Mouse (Mus musculus) forelimb bud, embryonic 11.5 days (tissue): Measurements from ENCODE around the gene Aox3.

Experiments
- DNase-seq: peaks from one replicate; pipeline ENCODE4 v3.0.0-alpha.2; 2012; ENCODE audit warnings: low read depth, low spot score

Gene Aox3

DNA sequence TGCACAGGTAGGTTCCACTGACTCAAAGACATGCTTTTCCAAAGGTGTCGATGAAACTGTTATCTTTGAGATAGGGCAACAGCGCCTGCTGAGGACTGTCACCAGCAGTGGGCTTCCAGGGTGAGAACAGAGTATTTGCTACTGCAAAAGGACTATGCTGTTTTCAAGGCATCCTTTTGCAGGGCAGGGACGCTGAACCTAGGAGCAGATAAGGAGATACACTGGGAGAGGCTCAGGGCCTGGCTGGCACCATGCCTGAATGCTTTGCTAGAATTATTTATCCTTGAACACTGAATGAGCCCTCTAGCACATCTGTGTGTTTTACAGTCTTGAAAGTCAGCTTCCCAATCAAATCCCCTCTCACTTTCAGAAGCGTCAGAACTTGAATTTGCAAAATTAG, 85.5 kb downstream of the Aox3 start:
- no peak for DNase-seq

DNA sequence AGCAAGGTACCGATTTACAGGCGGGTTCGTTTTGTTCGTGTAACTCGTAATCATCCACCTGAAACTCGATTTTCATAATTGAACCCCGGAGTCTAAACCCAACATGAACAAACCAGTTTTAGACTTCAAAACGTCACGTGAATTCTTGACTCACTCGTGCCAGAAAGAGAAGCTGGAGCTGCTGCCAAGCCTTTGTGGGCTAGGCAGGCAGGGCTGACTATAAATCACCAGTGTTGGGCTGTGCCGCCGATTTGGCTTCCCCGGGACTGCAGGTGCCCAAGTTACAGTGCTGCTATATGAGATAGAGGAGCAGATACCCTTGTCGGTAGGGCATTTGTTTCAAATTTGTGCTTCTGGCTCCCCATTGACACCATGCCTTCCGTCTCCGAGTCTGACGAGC, 97.3 kb downstream of the Aox3 start, which contains the start of gene Aox4:
Gene Aox4, plus strand, starts transcription at position 195 of the 400 bp plus-strand sequence.
- DNase-seq, result no peak

DNA sequence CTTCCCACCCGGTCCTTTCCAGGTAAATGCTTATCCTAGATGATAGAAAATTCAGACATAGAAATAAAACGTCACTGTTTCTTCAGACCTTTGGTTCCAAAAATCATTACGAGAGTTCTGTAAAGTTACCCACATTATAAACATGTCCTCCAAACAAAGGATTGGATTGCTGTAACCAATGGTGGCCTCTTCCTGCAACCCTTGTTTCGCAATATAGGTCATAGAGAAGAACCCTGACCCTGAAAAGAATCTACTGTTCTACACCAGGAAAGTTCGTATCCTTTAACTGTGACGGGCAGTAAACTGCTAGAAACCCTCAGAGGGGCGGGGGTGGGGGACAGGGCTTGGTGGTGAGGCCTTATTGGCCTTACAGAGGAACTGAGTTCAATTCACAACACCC, 99.9 kb downstream of the Aox3 start:
- no peak for DNase-seq

DNA sequence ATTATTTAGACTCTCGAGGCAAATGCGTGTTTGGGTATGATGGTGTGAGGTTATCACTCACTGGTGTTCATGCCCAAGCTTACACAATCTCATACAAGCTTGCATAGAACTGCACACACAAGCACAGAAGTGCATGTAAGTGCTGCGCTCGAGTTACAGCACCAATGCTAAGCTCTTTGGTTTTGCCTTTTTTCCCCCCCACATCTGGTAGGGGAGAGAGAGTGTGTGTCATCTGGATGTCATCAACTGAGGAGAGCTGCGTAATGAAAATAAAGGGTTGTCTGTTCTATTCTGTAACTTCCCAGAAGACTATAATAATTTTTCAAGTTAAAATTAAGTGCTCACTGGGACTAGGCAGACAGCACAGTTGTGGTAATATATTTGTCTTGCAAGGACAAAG, 100.9 kb downstream of the Aox3 start:
- peak; percentile 35 for DNase-seq

DNA sequence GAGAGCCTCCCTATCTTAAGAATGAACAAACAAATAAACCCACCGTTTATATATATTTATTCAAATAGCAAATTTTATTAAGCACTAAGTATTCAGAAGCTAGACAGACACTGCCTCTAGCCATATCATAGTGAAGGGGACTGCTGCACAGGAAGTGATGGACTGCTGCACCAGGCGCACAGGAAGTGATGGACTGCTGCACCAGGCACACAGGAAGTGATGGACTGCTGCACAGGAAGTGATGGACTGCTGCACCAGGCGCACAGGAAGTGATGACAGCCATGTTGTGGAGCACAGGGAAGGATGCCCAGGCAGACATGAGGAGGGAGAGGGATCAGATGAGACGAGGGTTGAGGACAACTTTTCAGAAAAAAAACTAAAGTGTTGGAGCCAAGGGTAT, 102.4 kb downstream of the Aox3 start:
- no peak for DNase-seq

DNA sequence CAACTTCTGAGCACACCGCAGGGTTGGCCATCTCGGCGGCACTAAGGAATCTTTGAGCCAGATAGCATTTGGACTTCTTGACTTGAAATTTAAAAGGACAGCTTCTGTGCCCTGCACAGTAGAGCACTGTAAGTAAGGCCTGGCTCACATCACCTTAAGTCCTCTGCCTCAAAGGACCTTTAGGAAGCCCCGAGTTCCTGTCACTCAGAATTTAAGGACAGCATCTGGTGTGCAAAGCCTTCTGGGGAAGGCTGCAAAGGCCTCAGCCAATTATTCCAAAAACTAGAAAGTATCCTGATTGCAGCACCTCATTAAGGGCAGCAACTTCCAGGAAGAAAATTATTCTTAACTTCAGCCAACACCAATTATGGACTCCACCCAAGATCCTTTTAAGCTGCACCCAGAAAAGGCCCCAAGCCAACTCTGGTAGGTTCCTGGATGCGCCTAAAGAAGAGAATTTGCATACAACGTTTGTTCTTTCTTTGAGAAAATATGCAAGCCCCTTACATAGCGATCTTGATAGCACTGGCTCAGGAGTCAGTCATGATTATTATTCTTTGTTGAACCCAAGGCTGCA, 103.1 kb downstream of the Aox3 start:
- DNase-seq, result no peak

DNA sequence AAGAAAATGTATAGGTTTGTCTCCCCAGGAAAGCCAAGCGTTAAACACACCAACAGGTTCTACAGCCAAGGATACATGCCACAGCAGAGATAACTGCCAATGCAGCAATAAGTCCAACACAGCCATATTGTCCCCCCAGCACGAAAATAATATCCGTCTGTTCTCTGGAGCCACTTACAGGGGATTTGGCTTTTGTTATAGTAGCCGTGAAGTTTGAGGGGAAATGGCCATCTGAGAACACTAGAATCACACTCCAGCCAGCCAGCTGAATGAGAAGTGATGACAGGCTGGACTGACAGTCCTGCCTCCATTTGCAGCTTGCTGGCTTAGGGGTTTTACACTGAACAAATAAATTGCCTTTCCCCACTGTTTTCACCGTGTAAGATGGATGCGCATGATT, 108.1 kb downstream of the Aox3 start:
- peak; percentile 19 for DNase-seq

DNA sequence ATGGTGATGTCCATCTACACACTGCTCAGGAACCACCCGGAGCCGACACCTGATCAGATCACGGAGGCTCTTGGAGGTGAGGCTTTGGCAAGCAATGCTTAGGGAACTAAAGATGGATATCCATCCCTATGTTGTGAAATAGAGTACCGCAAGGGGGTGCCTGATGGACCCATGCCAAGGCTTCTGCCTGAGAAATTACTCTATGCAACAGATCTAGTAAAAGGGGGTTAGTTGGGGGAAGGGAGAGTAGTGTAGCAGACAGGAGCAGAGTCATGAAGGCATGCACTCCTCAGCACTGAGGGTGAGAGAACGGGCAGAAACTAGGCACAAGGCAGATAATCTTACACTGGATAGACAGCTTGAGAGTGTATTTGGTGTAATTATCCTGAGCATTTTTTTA, 108.9 kb downstream of the Aox3 start:
- DNase-seq, result no peak

DNA sequence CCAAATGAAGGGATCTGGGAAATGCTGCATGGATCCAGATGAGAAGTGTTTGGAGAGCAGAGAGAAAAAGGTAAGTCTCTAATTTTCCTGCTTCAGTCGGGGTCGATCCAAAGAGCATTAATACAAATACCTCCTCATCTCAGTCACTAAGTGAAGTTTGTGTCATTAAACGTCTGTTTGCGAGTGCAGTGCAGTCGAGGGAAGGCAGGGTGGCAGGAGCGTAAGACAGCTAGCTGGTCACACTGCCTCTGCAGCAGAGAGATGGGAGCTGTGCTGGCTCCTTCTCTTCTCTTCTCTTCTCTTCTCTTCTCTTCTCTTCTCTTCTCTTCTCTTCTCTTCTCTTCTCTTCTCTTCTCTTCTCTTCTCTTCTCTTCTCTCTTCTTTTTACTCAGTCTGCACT, 115.2 kb downstream of the Aox3 start:
- DNase-seq, result no peak

DNA sequence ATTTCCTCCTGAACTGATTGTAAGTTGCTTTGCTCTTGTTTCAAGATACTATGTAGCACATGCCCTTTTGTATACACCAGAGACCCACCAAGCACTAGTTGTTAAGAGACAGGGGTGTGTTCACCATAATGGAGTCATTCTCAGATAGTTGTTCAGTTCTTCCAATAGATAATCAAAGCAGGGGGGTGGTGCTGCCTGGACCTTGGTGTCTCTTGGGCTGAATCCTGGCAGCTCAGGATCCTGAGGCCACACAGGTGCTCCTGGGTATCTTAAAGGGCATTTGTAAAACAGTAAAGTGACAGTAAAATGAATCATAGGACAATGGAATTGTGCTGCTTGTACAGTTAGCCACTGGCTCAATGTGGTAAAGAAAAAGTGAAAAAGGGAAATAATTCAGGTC, 116.0 kb downstream of the Aox3 start:
- DNase-seq, result no peak

DNA sequence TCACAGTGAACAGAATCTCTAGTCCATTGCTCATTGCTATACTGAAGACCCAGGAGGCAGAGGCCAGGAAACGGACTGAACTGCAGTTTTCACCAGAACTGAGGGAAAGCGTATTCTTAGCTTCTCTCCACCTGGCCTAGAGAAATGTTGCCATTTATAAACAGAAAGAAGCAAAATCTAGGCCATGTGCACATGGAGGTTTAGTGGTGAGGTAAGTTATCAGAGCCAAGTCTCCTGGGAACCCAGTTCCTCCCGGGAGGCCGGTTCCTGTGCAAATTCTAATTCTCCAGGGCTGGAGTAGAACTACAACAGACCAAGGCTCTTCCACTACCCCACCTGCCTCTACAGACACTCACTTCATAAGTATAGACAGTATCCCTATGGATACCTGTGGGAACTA, 116.8 kb downstream of the Aox3 start:
- no peak for DNase-seq

DNA sequence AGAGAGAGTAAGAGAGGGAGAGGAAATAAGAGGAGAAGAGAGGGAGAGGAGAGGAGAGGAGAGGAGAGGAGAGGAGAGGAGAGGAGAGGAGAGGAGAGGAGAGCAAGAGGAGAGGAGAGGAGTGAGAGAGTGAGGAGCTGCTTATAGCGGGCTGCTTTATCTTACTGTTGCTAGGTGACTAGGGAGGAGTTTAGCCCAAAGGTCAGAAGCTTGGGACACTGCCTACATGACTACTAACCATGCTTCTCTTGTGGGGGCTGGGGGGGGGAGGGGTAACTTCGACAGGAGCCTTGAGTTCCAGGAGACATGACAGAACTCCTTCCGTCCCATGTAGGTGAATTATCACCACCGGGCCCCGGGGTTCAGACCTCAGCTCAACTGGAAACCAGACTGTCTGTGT, 117.6 kb downstream of the Aox3 start:
- DNase-seq, result no peak

DNA sequence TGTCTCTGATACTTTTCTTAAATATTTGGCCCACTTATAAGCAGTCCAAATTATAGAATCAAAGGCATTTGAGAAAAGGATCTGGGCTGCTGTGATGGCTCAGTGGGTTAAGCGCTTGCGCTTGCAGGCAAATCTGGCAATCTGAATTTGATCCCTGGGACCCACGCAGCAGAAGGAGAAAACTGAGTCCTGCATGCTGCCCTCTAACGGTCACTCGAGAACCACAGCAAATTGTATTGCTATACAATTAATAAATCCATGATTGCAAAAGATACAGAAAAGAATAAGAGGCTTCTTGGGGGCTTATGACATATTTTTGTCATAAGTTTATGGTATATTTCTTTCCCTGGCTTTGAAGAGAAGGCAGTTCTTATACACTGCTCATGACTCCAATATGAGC, 122.5 kb downstream of the Aox3 start:
- no peak for DNase-seq

DNA sequence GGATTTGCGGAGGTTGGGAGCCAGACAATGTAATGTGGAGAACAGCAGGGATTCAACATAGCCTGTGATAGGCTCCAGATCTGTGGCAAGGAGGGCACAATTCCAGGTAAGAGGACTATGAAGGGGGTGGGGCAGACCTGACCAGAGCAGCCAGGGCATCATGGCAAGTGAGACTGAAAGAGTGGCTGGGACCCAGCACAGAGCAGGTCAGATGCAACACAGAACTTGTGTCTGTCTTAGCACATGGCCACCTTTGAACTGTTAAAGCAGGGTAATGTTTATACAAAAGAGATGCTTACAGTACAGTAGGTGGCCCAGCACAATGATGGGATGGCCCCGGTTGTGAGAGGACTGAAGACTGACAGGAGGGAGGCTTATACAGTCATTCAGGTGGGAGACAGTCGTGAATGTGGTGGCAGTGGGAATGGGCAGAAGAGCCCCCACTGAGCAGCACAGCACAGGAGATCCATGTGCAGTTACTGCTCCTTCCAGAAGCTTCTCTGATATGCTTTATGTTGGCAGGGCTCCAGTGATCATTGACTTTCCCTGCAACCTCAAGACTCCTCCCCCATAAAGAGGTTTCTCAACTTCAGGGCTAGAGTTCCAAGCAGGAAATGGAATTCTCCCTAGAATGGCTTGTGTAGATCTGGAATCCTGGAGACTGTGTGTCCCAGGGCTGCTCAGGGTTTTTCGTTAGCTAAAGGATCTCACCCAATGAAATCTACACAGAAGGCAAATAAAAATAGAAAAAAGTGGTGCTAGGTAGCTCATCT, 124.8 kb downstream of the Aox3 start:
- no peak for DNase-seq

DNA sequence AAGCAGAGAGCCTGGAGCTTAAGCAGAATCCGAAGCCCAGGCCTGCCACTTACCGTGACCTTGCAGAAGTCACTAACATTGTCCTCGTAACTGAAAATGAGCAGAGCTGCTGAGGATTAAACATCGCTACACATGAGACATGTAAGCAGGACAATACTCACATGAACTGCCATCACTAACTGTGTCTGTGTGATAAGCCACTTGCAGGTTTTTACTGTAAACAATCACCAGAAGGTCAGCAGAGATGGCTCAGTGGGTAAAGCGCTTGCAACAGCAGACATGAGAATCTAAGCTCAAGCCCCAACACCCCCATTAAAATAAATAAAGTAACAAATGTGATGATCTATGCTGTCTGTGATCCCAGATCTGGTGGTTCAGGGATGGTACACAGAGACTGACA, 125.5 kb downstream of the Aox3 start:
- DNase-seq, result no peak

DNA sequence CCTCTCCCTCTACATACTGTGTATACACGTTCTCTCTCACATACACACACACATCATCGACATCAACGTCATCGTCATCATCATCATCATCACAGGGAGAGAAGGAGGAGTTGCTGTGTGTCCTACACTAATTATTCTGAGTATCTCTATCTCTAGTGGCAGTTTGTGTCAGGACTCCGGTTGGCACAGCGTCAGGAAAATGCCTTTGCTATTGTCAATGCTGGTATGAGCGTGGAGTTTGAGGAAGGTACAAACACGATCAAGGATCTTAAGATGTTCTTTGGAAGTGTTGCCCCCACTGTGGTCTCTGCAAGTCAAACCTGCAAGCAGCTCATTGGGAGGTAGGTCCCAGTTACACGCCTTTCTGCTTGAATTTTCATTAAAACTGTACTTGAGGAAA, 126.0 kb downstream of the Aox3 start:
- no peak for DNase-seq

DNA sequence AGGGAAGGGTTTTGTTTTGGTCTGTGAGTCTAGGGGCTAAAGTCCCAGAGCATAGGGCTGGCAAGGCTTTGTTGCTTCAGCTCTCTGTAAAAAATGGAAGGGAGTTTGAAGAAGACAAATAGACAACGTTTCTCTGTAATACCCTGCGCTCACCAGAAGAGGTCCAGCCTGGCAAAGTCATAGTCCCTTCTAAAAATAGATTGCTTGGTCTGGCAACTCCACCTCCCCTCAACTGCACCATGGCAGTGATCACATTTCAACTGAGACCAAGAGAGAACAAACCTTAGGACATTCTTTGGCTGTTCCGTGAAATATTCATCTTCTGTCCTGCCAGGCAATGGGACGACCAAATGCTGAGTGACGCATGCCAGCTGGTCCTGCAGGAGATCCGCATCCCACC, 127.4 kb downstream of the Aox3 start:
- no peak for DNase-seq

DNA sequence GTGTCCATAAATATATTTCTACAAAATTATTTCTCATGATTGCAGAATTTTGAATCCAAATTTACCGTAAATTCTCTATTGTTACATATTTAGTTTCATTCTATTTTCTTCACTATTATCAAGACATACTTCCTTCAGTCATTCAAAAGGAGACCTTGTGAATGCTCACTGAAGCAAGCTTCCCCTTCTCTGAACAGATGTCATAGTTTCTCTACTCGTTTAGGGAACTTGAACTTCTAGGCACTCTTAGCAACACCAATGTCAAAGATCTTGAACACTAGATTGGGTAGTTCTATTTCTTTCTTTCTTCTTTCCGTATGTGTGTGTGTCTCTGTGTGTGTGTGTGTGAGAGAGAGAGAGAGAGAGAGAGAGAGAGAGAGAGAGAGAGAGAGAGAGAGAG, 131.6 kb downstream of the Aox3 start:
- no peak for DNase-seq

DNA sequence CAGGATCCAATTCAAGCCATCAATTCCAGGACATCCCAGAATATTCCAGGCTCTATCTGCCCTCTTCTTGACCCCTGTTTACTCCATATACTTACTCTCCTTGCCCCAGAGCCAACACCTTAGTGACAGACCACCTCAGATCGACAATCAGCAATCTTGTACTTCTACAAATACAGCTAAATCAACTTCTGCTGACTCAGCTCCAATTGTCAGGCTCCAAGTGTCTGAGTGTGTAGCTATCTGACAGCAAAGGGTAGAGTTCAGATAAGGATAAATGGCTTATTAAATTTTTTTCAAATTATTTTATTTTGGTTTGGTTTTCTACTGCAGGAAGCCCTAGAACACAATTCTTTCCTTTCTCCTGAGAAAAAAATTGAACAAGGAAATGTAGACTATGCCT, 135.6 kb downstream of the Aox3 start:
- DNase-seq, result no peak
